Mouse (Mus musculus) left cerebral cortex, adult 8-10 months (tissue): Measurements from ENCODE around the gene Bcas3. TPM values are rescaled to one million over a fixed set of nuclear protein-coding genes. Genes with fewer than 3 reads are reported as not detected.

Experiments
- DNase-seq, 2 experiments: peaks; one replicate each; pipeline ENCODE4 v3.0.0; 2022; ENCODE audit warnings: low spot score in 2 of 2
- total RNA-seq, 4 experiments: library from RNA; stranded (reverse); gene quantifications; 2 replicates each; pipeline ENCODE4 v1.2.4; 2022

Gene Bcas3
- total RNA-seq, 4 experiments from 2014 or later, result 67.2 to 79.7 (median 75.7) TPM

- DNase-seq, result no peak
These were observed 393.4 kb downstream of the Bcas3 start for GRCm38 (mm10) chr11:85746373-85746772.

GRCm38 (mm10) chr11:85748891-85749290 lies 395.9 kb downstream of the Bcas3 start:
- no peak for DNase-seq

GRCm38 (mm10) chr11:85751171-85751570 lies 398.2 kb downstream of the Bcas3 start:
- no peak for DNase-seq

- DNase-seq, result peak in 1 of 2 experiments; percentile 49
These were observed 401.9 kb downstream of the Bcas3 start for GRCm38 (mm10) chr11:85754631-85755502.

GRCm38 (mm10) chr11:85755503-85756044 lies 402.6 kb downstream of the Bcas3 start:
- DNase-seq, result no peak

GRCm38 (mm10) chr11:85758891-85759290 lies 405.9 kb downstream of the Bcas3 start:
- DNase-seq, result no peak

GRCm38 (mm10) chr11:85759634-85760439 lies 406.9 kb downstream of the Bcas3 start:
- no peak for DNase-seq

- DNase-seq, result peak; percentile 25 to 50
These were observed 407.6 kb downstream of the Bcas3 start for GRCm38 (mm10) chr11:85760486-85761141.

- DNase-seq, result no peak
These were observed 408.2 kb downstream of the Bcas3 start for GRCm38 (mm10) chr11:85761170-85761569.

- no peak for DNase-seq
These were observed 410.7 kb downstream of the Bcas3 start for GRCm38 (mm10) chr11:85763655-85764054.

GRCm38 (mm10) chr11:85766106-85766723 lies 413.2 kb downstream of the Bcas3 start:
- DNase-seq, result no peak

- DNase-seq, result no peak
These were observed 413.8 kb downstream of the Bcas3 start for GRCm38 (mm10) chr11:85766811-85767210.

GRCm38 (mm10) chr11:85769740-85770139 lies 416.8 kb downstream of the Bcas3 start:
- DNase-seq, result no peak

GRCm38 (mm10) chr11:85773391-85773790 lies 420.4 kb downstream of the Bcas3 start:
- DNase-seq, result no peak

- DNase-seq, result no peak
These were observed 421.7 kb downstream of the Bcas3 start for GRCm38 (mm10) chr11:85774707-85775106.

- no peak for DNase-seq
These were observed 422.5 kb downstream of the Bcas3 start for GRCm38 (mm10) chr11:85775492-85775891.

- no peak for DNase-seq
These were observed 423.9 kb downstream of the Bcas3 start for GRCm38 (mm10) chr11:85776861-85777360.

GRCm38 (mm10) chr11:85777950-85778349 lies 425.0 kb downstream of the Bcas3 start:
- no peak for DNase-seq

- no peak for DNase-seq
These were observed 427.3 kb downstream of the Bcas3 start for GRCm38 (mm10) chr11:85780303-85780702.

- no peak for DNase-seq
These were observed 433.2 kb downstream of the Bcas3 start for GRCm38 (mm10) chr11:85786113-85786718.
